Mouse (Mus musculus) embryonic facial prominence, embryonic 15.5 days (tissue): ENCODE data around the gene Sgsm2. TPM values are rescaled to one million over a fixed set of nuclear protein-coding genes. Genes with fewer than 3 reads are reported as not detected.

Source experiments
- ATAC-seq: fragments of 200-750 bp; cut with Nextera tagmentation; 2 replicates; pipeline ENCODE4 v1.8.0; 2017; ENCODE audit warnings: low read depth, moderate TSS enrichment; ENCODE audit not compliant: insufficient number of reproducible peaks, low FRiP score, low TSS enrichment
- H3K27ac ChIP-seq: fragments of 300-500 bp; sonication (generic); replicated peaks from 2 replicates; pipeline ENCODE4 v1.5.1; 2015; ENCODE audit warnings: mild to moderate bottlenecking, inconsistent platforms
- H3K27me3 ChIP-seq: fragments of 300-500 bp; sonication (generic); 2 replicates; pipeline ENCODE4 v1.6.1; 2015; ENCODE audit warnings: inconsistent platforms
- H3K36me3 ChIP-seq: fragments of 300-500 bp; sonication (generic); 2 replicates; pipeline ENCODE4 v1.6.1; 2015; ENCODE audit warnings: mild to moderate bottlenecking, inconsistent platforms
- H3K4me1 ChIP-seq: fragments of 300-500 bp; sonication (generic); 2 replicates; pipeline ENCODE4 v1.6.1; 2015; ENCODE audit warnings: inconsistent platforms
- H3K4me2 ChIP-seq: fragments of 300-500 bp; sonication (generic); replicated peaks from 2 replicates; pipeline ENCODE4 v1.6.1; 2015; ENCODE audit warnings: mild to moderate bottlenecking, inconsistent platforms
- H3K4me3 ChIP-seq: fragments of 300-500 bp; sonication (generic); replicated peaks from 2 replicates; pipeline ENCODE4 v1.5.1; 2015; ENCODE audit warnings: mild to moderate bottlenecking, inconsistent platforms
- H3K9ac ChIP-seq: fragments of 300-500 bp; sonication (generic); 2 replicates; pipeline ENCODE4 v1.6.1; 2015; ENCODE audit warnings: inconsistent platforms
- H3K9me3 ChIP-seq: fragments of 300-500 bp; sonication (generic); replicated peaks from 2 replicates; pipeline ENCODE4 v1.6.1; 2016; ENCODE audit warnings: inconsistent platforms
- WGBS: fragments of 180-500 bp; shearing (Covaris S2); methylation state at CpG from one replicate; pipeline ENCODE4 v1.1.7; 2015; 5-methylcytosine and 5-hydroxymethylcytosine counted together
- polyA plus RNA-seq: library from polyadenylated mRNA; unstranded; fragments of >200 nt; fragmentation: Nextera tagmentation; extraction: Ambion mirVana; gene quantifications from 2 replicates; pipeline ENCODE4 v1.2.1, GENCODE M21; 2015

Sgsm2 gene
- polyA plus RNA-seq, 1 experiment from 2014 or later, result 6.8 TPM

- H3K36me3 ChIP-seq, result peaks cover 44% of the 10 kb centered on the region
Measured at GRCm38 (mm10) chr11:74841366-74841765, 55.5 kb downstream of the Sgsm2 start.

GRCm38 (mm10) chr11:74840739-74841138 is 56.1 kb downstream of the Sgsm2 start:
- Histone ChIP-seq H3K36me3 (peaks cover 43% of the 10 kb centered on the region), H3K9me3 (no peaks in the 10 kb centered on the region), H3K27me3 (no peaks in the 10 kb centered on the region), H3K27ac (no peak overlapping the region), H3K4me2 (no peak overlapping the region), H3K4me3 (no peak overlapping the region), H3K4me1 (peaks cover 41% of the 10 kb centered on the region), H3K9ac (no peak overlapping the region)
- no peak for ATAC-seq
- WGBS, result 88% methylated on average over 8 of the region's 8 CpGs

More at GRCm38 (mm10) chr11:74841366-74841765, 55.5 kb downstream of the Sgsm2 start:
- Histone ChIP-seq H3K4me1 (peaks cover 35% of the 10 kb centered on the region), H3K4me2 (no peak overlapping the region), H3K27ac (no peak overlapping the region), H3K27me3 (no peaks in the 10 kb centered on the region), H3K9me3 (no peaks in the 10 kb centered on the region), H3K4me3 (no peak overlapping the region), H3K9ac (no peak overlapping the region)
- no peak for ATAC-seq
- 82% methylated on average over 9 of the region's 9 CpGs for WGBS

DNA sequence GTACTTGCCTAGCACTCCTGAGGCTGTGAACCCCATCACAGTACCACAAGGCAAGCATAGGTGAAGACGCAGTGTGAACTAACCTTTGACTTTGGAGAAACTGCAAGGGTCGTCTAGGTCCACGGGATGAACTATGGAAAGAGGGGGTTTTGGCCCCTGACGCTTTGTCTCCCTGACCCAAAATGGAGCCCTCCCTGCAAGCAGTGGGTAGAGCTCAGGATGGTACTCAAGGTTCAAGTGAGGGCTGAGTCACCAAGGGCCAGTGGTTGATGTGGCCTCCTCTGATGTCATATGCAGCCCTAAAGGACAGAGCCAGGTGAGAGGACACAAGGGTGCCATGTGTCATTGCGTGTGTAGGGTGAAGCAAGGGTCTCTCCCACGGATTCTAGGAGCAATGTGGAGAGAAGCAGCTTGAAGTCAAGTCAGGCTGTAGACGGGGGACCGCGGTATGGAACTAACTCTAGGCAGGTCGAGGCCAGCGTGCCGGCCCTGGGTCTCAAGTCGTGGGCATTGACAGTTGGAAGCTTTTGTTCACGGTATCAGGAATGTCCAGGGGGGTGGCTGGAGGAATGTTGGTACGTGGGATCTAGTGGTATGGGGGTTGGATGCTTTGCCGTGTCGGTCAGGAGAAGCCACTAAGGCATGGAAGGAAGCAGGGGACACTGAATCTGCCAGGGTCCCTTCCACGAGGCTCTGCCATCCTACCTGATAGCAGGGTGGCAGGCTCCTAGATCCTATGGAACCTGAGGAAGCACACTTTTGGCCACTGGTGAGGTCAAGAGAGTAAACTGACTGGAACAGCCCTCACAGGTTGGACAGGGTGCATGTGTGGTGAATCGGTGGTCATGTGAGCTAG is 56.8 kb downstream of the Sgsm2 start:
- 90% methylated on average over 19 of the region's 19 CpGs for WGBS
- peaks cover 38% of the 10 kb centered on the region; the same call in 1 of the 2 replicates for H3K36me3 ChIP-seq
- no peak overlapping the region for H3K27ac ChIP-seq

GRCm38 (mm10) chr11:74838971-74839370 is 57.9 kb downstream of the Sgsm2 start:
- peaks cover 54% of the 10 kb centered on the region for H3K4me1 ChIP-seq
- peak overlapping the region; percentile 96 for H3K27ac ChIP-seq
- H3K9me3 ChIP-seq, result no peaks in the 10 kb centered on the region
- peak overlapping the region; percentile 75 for H3K4me2 ChIP-seq
- 29% methylated on average over 6 of the region's 6 CpGs for WGBS
- no peak overlapping the region for H3K9ac ChIP-seq
- H3K36me3 ChIP-seq, result peaks cover 27% of the 10 kb centered on the region; the same call in 1 of the 2 replicates
- ATAC-seq, result no peak
- H3K4me3 ChIP-seq, result peak overlapping the region; percentile 57
- H3K27me3 ChIP-seq, result no peaks in the 10 kb centered on the region

More for the DNA sequence above, 56.8 kb downstream of the Sgsm2 start:
- no peak overlapping the region for H3K4me3 ChIP-seq
- H3K4me2 ChIP-seq, result no peak overlapping the region
- peaks cover 45% of the 10 kb centered on the region for H3K4me1 ChIP-seq
- no peak overlapping the region for H3K9ac ChIP-seq
- no peaks in the 10 kb centered on the region for H3K27me3 ChIP-seq
- no peaks in the 10 kb centered on the region for H3K9me3 ChIP-seq
- no peak for ATAC-seq

GRCm38 (mm10) chr11:74838441-74838840 is 58.4 kb downstream of the Sgsm2 start:
- Histone ChIP-seq H3K9me3 (no peaks in the 10 kb centered on the region), H3K27ac (peak overlapping the region; percentile 96), H3K9ac (peak overlapping the region; percentile 47), H3K27me3 (no peaks in the 10 kb centered on the region), H3K4me3 (peak overlapping the region; percentile 57), H3K36me3 (peaks cover 22% of the 10 kb centered on the region; the same call in 1 of the 2 replicates), H3K4me1 (peaks cover 57% of the 10 kb centered on the region), H3K4me2 (peak overlapping the region; percentile 75)
- peak; percentile 79 for ATAC-seq
- WGBS, result under 1% methylated on average over 35 of the region's 35 CpGs

DNA sequence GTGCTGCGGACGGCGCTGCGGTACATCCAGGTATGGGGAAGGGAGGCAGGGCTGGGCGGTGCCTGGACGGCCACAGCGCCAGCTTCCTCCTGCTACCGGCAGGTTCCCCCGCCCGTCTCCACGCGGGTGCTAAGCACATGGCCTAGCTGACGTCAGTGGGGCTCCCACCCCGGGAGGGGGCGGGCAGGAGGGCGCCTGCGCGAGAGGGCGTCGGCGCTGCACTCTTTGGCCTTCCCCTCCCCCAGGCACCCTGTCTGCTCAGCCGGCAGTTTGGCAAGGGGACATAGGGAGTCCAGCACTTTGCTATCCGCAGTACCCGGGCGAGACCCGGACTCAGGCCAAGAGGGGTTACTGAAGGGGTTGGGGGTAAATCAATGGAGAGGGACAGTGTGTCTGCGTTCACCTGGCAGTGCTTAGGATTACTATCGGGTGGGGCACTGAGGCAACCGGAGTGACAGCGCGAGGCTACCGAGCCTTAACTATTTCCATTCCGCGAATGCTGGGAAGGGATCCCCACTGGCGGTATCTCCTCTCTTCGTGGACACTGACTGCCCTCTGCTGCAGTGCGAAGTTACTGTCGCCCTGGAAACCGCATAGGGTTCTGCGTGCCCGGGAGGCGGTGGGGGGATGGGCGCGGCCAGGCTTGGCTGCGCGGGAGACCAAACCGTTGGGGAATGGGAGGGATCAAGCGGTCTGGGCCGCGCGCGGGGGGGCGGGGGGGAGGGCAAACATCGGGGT is 59.0 kb downstream of the Sgsm2 start:
- H3K27me3 ChIP-seq, result no peaks in the 10 kb centered on the region
- WGBS, result under 1% methylated on average over 54 of the region's 54 CpGs
- peak overlapping the region; percentile 57 for H3K4me3 ChIP-seq
- peak overlapping the region; percentile 47 for H3K9ac ChIP-seq
- peaks cover 16% of the 10 kb centered on the region; the same call in 1 of the 2 replicates for H3K36me3 ChIP-seq
- ATAC-seq, result peak; percentile 79
- peak overlapping the region; percentile 96 for H3K27ac ChIP-seq
- no peaks in the 10 kb centered on the region for H3K9me3 ChIP-seq
- peak overlapping the region; percentile 75 for H3K4me2 ChIP-seq
- H3K4me1 ChIP-seq, result peaks cover 57% of the 10 kb centered on the region

GRCm38 (mm10) chr11:74837056-74837693 is 59.7 kb downstream of the Sgsm2 start:
- Histone ChIP-seq H3K36me3 (peaks cover 10% of the 10 kb centered on the region; the same call in 1 of the 2 replicates), H3K4me2 (peak overlapping the region; percentile 75), H3K4me1 (peaks cover 59% of the 10 kb centered on the region), H3K27me3 (no peaks in the 10 kb centered on the region), H3K27ac (peak overlapping the region; percentile 96), H3K4me3 (peak overlapping the region; percentile 57), H3K9me3 (no peaks in the 10 kb centered on the region), H3K9ac (no peak overlapping the region)
- 44% methylated on average over 16 of the region's 16 CpGs for WGBS
- no peak for ATAC-seq

GRCm38 (mm10) chr11:74836225-74837055 is 60.4 kb downstream of the Sgsm2 start:
- peaks cover 59% of the 10 kb centered on the region for H3K4me1 ChIP-seq
- 0 out of 2 replicates have a peak overlapping the region, but pooled peaks have one; percentile 96 for H3K27ac ChIP-seq
- H3K36me3 ChIP-seq, result 0 out of 2 replicates have a peak, but pooled peaks cover 8% of the 10 kb centered on the region
- no peak overlapping the region for H3K9ac ChIP-seq
- H3K27me3 ChIP-seq, result no peaks in the 10 kb centered on the region
- WGBS, result 88% methylated on average over 22 of the region's 22 CpGs
- no peak for ATAC-seq
- H3K4me2 ChIP-seq, result 0 out of 2 replicates have a peak overlapping the region, but pooled peaks have one; percentile 75
- H3K9me3 ChIP-seq, result no peaks in the 10 kb centered on the region
- H3K4me3 ChIP-seq, result no peak overlapping the region

GRCm38 (mm10) chr11:74835593-74836224 is 61.2 kb downstream of the Sgsm2 start:
- no peaks in the 10 kb centered on the region for H3K9me3 ChIP-seq
- no peak overlapping the region for H3K4me3 ChIP-seq
- no peak for ATAC-seq
- H3K9ac ChIP-seq, result no peak overlapping the region
- 79% methylated on average over 6 of the region's 6 CpGs for WGBS
- no peak overlapping the region for H3K4me2 ChIP-seq
- H3K27ac ChIP-seq, result no peak overlapping the region
- no peaks in the 10 kb centered on the region for H3K27me3 ChIP-seq
- 0 out of 2 replicates have a peak, but pooled peaks cover 8% of the 10 kb centered on the region for H3K36me3 ChIP-seq
- H3K4me1 ChIP-seq, result peaks cover 59% of the 10 kb centered on the region
